Mouse (Mus musculus) liver, adult 2 months (tissue): ENCODE measurements around the gene Chp2.

ENCODE experiments used
- CTCF ChIP-seq: fragments of 200-500 bp; IDR thresholded peaks from 2 replicates; pipeline ENCODE4 v1.5.1; 2011; ENCODE audit warnings: low read depth, low read length, control low read depth
- POLR2A ChIP-seq: fragments of 200-500 bp; IDR thresholded peaks from 2 replicates; pipeline ENCODE4 v1.6.1; 2011; ENCODE audit warnings: low read length, control low read depth; ENCODE audit not compliant: insufficient read depth; ENCODE audit errors: extremely low read depth

DNA sequence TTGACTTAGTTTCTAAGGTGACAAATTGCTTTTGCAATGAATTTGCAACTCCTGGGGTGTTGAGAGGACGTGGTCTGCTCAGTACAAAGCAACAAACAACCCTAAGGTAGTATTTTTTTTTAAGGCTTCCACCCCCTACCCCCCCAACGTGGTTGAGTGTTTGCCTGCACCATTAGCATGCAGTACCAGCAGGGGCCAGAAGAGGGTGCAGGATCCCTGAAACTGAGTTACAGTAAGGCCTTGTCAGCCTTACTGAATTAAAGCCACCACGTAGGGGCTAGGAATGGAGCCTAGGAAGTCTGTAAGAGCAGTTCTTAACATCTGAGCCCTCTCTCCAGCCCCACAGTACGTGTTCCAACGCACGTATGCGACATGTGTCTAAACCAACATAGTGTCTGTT, 29.8 kb upstream of the Chp2 start:
- TF ChIP-seq CTCF, result peak; percentile 78
- TF ChIP-seq POLR2A, result no peak
